Mouse (Mus musculus) megakaryocyte, embryonic 14.5 days (primary cell): ENCODE data around the gene Gpat2.

Experiments used
- FLI1 ChIP-seq: IDR thresholded peaks from 2 replicates; pipeline ENCODE4 v1.6.1; 2012; ENCODE audit warnings: low read length, inconsistent platforms, mixed read lengths
- GATA1 ChIP-seq: IDR thresholded peaks from 3 replicates; pipeline ENCODE4 v1.6.1; 2012; ENCODE audit warnings: mixed read lengths, low read length, inconsistent platforms, borderline replicate concordance

DNA sequence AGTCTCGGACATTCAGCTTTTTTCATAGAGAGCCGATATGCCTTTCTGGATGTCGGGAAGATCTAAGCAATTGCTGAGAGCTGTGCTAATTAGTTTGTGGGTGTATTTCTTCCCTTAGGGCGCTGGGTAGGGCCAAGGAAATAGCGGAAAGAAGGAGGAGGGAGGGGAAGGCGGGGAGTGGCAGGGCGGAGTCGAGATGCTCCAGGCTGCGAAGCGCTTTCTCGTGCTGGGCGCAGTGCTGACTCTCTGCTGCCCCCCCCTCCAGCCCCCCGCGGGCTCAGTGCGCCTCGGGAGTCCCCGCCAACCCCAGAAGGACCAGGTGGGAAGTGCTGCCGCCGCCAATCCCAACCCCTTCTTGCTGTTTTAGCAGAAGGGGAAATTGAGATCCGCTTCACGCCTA, 58.0 kb downstream of the Gpat2 start:
- TF ChIP-seq FLI1 = no peak
- TF ChIP-seq GATA1 = no peak
